Mouse (Mus musculus): ENCODE data around the gene Shmt1. TPM values are rescaled to one million over a fixed set of nuclear protein-coding genes. Genes with fewer than 3 reads are reported as not detected.
A peak's percentile ranks its signal among the peaks of the same experiment; 100 is the strongest.

The Shmt1 gene
- polyA plus RNA-seq, 1 experiment = not detected

- no peak for TF ChIP-seq CTCF (IDR thresholded peaks at IDR 0.05; ENCODE audit: insufficient read depth, low read depth, low read length)
- no peak for TF ChIP-seq POLR2A (IDR thresholded peaks at IDR 0.05; ENCODE audit: insufficient read depth, low read depth, low read length)
- no peak overlapping the region for H3K4me3 ChIP-seq (ENCODE audit: insufficient read depth, low read depth, low read length)
- 25% methylated on average over 4 of the region's 4 CpGs for WGBS
Measured at GRCm38 (mm10) chr11:60827241-60827945, 15.9 kb upstream of the Shmt1 start.

DNA sequence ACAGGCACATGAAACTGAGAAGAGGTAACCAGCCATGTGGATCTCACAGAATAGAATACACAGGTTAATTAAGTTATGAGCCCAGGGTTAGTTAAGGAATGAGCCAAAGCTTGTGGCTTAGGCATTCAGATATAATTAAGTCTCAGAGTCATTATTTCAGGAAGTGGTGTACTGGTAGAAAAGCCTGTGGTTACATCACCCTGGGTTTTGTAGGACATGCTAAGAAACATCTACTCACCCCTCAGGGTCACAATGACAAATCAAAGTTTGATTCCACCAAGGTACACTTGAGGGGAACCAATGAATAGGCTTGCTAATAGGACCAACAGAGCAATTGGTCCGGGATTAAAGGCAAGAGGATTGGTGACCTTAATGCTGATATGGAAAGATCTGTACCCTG is 15.2 kb upstream of the Shmt1 start:
- TF ChIP-seq CTCF (IDR thresholded peaks at IDR 0.05; ENCODE audit: insufficient read depth, low read depth, low read length) (no peak), POLR2A (IDR thresholded peaks at IDR 0.05; ENCODE audit: insufficient read depth, low read depth, low read length) (no peak)
- no peak overlapping the region for H3K4me3 ChIP-seq (ENCODE audit: insufficient read depth, low read depth, low read length)
- H3K27ac ChIP-seq (ENCODE audit: insufficient read depth, low read depth, low read length) = no peak overlapping the region
- WGBS = 55% methylated on average over 1 of the region's 1 CpGs
- peaks cover 3% of the 10 kb centered on the region for H3K4me1 ChIP-seq (ENCODE audit: control insufficient read depth, insufficient read depth, low read length)

More at GRCm38 (mm10) chr11:60827241-60827945, 15.9 kb upstream of the Shmt1 start:
- Histone ChIP-seq H3K27ac (ENCODE audit: insufficient read depth, low read depth, low read length) (no peak overlapping the region), H3K4me1 (ENCODE audit: control insufficient read depth, insufficient read depth, low read length) (peaks cover 3% of the 10 kb centered on the region)

- Histone ChIP-seq H3K27ac (ENCODE audit: insufficient read depth, low read depth, low read length) (no peak overlapping the region), H3K4me3 (ENCODE audit: insufficient read depth, low read depth, low read length) (no peak overlapping the region), H3K4me1 (ENCODE audit: control insufficient read depth, insufficient read depth, low read length) (no peaks in the 10 kb centered on the region)
- 78% methylated on average over 3 of the region's 3 CpGs for WGBS
- no peak for TF ChIP-seq CTCF (IDR thresholded peaks at IDR 0.05; ENCODE audit: insufficient read depth, low read depth, low read length)
- no peak for TF ChIP-seq POLR2A (IDR thresholded peaks at IDR 0.05; ENCODE audit: insufficient read depth, low read depth, low read length)
Measured at GRCm38 (mm10) chr11:60825191-60825590, 13.7 kb upstream of the Shmt1 start.

GRCm38 (mm10) chr11:60823771-60824170 is 12.3 kb upstream of the Shmt1 start:
- Histone ChIP-seq H3K4me1 (ENCODE audit: control insufficient read depth, insufficient read depth, low read length) (no peaks in the 10 kb centered on the region), H3K27ac (ENCODE audit: insufficient read depth, low read depth, low read length) (no peak overlapping the region), H3K4me3 (ENCODE audit: insufficient read depth, low read depth, low read length) (no peak overlapping the region)
- TF ChIP-seq POLR2A (IDR thresholded peaks at IDR 0.05; ENCODE audit: insufficient read depth, low read depth, low read length) (no peak), CTCF (IDR thresholded peaks at IDR 0.05; ENCODE audit: insufficient read depth, low read depth, low read length) (no peak)
- WGBS = 72% methylated on average over 2 of the region's 2 CpGs

GRCm38 (mm10) chr11:60816398-60816797 is 4.9 kb upstream of the Shmt1 start:
- Histone ChIP-seq H3K4me1 (ENCODE audit: control insufficient read depth, insufficient read depth, low read length) (no peaks in the 10 kb centered on the region), H3K4me3 (ENCODE audit: insufficient read depth, low read depth, low read length) (no peak overlapping the region), H3K27ac (ENCODE audit: insufficient read depth, low read depth, low read length) (no peak overlapping the region)
- TF ChIP-seq CTCF (IDR thresholded peaks at IDR 0.05; ENCODE audit: insufficient read depth, low read depth, low read length) = no peak
- TF ChIP-seq POLR2A (IDR thresholded peaks at IDR 0.05; ENCODE audit: insufficient read depth, low read depth, low read length) = no peak
- 65% methylated on average over 5 of the region's 5 CpGs for WGBS

GRCm38 (mm10) chr11:60811054-60811460 is 461 bp downstream of the Shmt1 start:
- TF ChIP-seq CTCF (IDR thresholded peaks at IDR 0.05; ENCODE audit: insufficient read depth, low read depth, low read length) (no peak), POLR2A (IDR thresholded peaks at IDR 0.05; ENCODE audit: insufficient read depth, low read depth, low read length) (no peak)
- H3K4me3 ChIP-seq (ENCODE audit: insufficient read depth, low read depth, low read length) = peak overlapping the region; percentile 51
- WGBS = under 1% methylated on average over 29 of the region's 29 CpGs
- peaks cover 11% of the 10 kb centered on the region for H3K4me1 ChIP-seq (ENCODE audit: control insufficient read depth, insufficient read depth, low read length)
- no peak overlapping the region for H3K27ac ChIP-seq (ENCODE audit: insufficient read depth, low read depth, low read length)

- Histone ChIP-seq H3K27ac (ENCODE audit: insufficient read depth, low read depth, low read length) (no peak overlapping the region), H3K4me3 (ENCODE audit: insufficient read depth, low read depth, low read length) (peak overlapping the region; percentile 51), H3K4me1 (ENCODE audit: control insufficient read depth, insufficient read depth, low read length) (peaks cover 11% of the 10 kb centered on the region)
- WGBS = 31% methylated on average over 14 of the region's 14 CpGs
- TF ChIP-seq POLR2A (IDR thresholded peaks at IDR 0.05; ENCODE audit: insufficient read depth, low read depth, low read length) = no peak
- TF ChIP-seq CTCF (IDR thresholded peaks at IDR 0.05; ENCODE audit: insufficient read depth, low read depth, low read length) = no peak
Measured at GRCm38 (mm10) chr11:60810046-60810965, 1.2 kb downstream of the Shmt1 start.

DNA sequence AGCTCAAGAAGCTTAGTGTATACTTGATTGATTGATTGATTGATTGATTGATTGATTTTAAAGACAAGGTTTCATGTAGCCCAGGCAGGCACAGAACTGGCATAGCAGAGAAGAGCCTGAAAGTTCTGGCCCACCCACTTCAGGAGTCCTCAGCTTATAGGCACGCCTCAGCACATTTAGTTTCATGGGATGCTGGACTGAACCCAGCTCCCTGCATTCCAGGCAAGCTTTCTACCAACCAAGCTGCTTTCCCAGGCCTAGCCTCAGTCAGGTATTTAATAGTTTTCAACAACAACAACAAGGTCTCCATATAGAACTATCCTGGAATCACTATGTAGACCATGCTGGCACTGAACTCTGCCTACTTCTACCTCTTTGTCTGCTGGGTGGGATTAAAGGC is 2.0 kb downstream of the Shmt1 start:
- Histone ChIP-seq H3K4me3 (ENCODE audit: insufficient read depth, low read depth, low read length) (no peak overlapping the region), H3K4me1 (ENCODE audit: control insufficient read depth, insufficient read depth, low read length) (peaks cover 11% of the 10 kb centered on the region), H3K27ac (ENCODE audit: insufficient read depth, low read depth, low read length) (no peak overlapping the region)
- TF ChIP-seq CTCF (IDR thresholded peaks at IDR 0.05; ENCODE audit: insufficient read depth, low read depth, low read length) (no peak), POLR2A (IDR thresholded peaks at IDR 0.05; ENCODE audit: insufficient read depth, low read depth, low read length) (no peak)
- WGBS = 100% methylated on average over 1 of the region's 1 CpGs
